Mouse (Mus musculus): Measurements from ENCODE around the gene Rad23a.

DNA sequence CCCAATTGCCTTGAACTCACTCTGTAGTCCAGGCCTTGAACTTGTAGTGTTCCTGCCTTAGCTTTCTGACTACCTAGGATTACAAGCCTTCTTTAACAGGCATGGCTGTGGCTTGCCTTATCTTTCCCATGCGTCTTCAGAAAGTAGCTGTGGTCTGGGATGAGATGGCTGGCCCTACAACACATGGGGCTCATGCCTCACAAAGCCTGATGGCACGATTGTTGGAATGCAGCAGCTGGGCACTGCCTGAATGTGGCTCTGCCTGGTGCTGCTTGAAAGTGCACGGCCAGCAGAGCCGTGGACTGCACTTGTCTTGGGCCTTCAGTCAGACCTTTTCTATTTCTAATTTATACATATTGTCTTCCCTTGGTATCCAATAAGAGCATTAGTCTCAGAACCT is 44.3 kb upstream of the Rad23a start:
- no peak for TF ChIP-seq CTCF (IDR thresholded peaks at IDR 0.05; ENCODE audit: borderline replicate concordance, insufficient read depth, low read length)
- TF ChIP-seq POLR2A (IDR thresholded peaks at IDR 0.05; ENCODE audit: low read depth, low read length): no peak

Measured in embryonic fibroblast, embryonic 13.5 days (primary cell).